Mouse (Mus musculus): ENCODE measurements around the gene E330034G19Rik. TPM values are rescaled to one million over a fixed set of nuclear protein-coding genes. Genes with fewer than 3 reads are reported as not detected.

E330034G19Rik gene
- total and polyA plus RNA-seq, 3 experiments, result 0.17 TPM; not detected in 2

DNA sequence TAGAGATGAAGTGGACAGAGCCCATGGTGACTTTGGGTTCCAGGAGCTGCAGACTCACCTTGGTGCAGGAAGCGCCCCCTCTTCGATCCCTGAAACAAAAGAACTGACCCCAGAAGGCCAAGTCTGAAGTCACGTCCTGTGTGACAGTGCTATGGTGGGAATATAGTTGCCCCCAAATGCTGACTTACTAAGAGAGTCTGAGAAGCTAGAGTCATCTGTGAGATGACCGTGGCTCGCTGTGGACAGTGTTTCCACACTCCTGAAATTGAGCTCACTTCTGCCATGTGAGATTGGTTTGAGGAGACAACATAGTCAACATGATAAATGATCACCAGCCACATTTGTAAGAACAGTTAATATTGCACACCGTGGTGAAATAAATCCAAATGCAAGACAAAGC, 30.6 kb upstream of the E330034G19Rik start:
- TF ChIP-seq RAD21 (IDR thresholded peaks at IDR 0.05; ENCODE audit: low read depth, low read length) (no peak), ZKSCAN1 (IDR thresholded peaks at IDR 0.05; ENCODE audit: borderline replicate concordance, low read depth, low read length) (no peak), ETS1 (conservative IDR thresholded peaks at IDR 0.05; ENCODE audit: low read depth, low read length) (no peak), CTCF (conservative IDR thresholded peaks at IDR 0.05 in 1 of 2, IDR thresholded peaks at IDR 0.05 in 1 of 2; ENCODE audit: low read depth in 2 of 2, low read length in 2 of 2) (no peak), MAZ (IDR thresholded peaks at IDR 0.05; ENCODE audit: low read depth, low read length) (no peak), CHD2 (IDR thresholded peaks at IDR 0.05; ENCODE audit: low read length) (no peak), MYC (IDR thresholded peaks at IDR 0.05; ENCODE audit: low read depth, low read length) (no peak), POLR2A (IDR thresholded peaks at IDR 0.05; ENCODE audit: low read depth, low read length) (no peak), CHD1 (IDR thresholded peaks at IDR 0.05; ENCODE audit: low read depth, low read length) (no peak), MAFK (IDR thresholded peaks at IDR 0.05; ENCODE audit: insufficient replicate concordance, low read length) (no peak), RCOR1 (conservative IDR thresholded peaks at IDR 0.05; ENCODE audit: low read depth, low read length) (no peak), ELF1 (IDR thresholded peaks at IDR 0.05; ENCODE audit: low read depth, low read length) (no peak), JUN (IDR thresholded peaks at IDR 0.05; ENCODE audit: insufficient read depth, low read depth, low read length) (no peak), ZNF384 (IDR thresholded peaks at IDR 0.05; ENCODE audit: low read depth, low read length) (no peak), ZMIZ1 (IDR thresholded peaks at IDR 0.05; ENCODE audit: low read depth, low read length) (no peak), MEF2A (IDR thresholded peaks at IDR 0.05; ENCODE audit: borderline replicate concordance, low read depth, low read length) (no peak), JUND (conservative IDR thresholded peaks at IDR 0.05; ENCODE audit: low read depth, low read length) (no peak)
- H3K27ac ChIP-seq (ENCODE audit: insufficient read depth, low read depth), result no peak overlapping the region
- no peaks in the 10 kb centered on the region for H3K36me3 ChIP-seq (replicated peaks in 1 of 2; ENCODE audit: control insufficient read depth in 1 of 2, insufficient read depth in 1 of 2, low read length in 1 of 2)
- H3K27me3 ChIP-seq (replicated peaks), result peaks cover 24% of the 10 kb centered on the region
- no peak overlapping the region for H3K9ac ChIP-seq (ENCODE audit: insufficient read depth, low read depth)
- H3K79me2 ChIP-seq (replicated peaks; ENCODE audit: control insufficient read depth, extremely low read depth, insufficient read depth, poor library complexity, severe bottlenecking), result no peaks in the 10 kb centered on the region
- no peak overlapping the region for H3K4me2 ChIP-seq (ENCODE audit: insufficient read depth, low read depth, poor library complexity, severe bottlenecking)
- no peaks in the 10 kb centered on the region for H3K9me3 ChIP-seq (replicated peaks; ENCODE audit: low read length)
- no peak overlapping the region for H3K4me3 ChIP-seq (replicated peaks in 1 of 3; ENCODE audit: low read depth in 2 of 3, low read length in 2 of 3, poor library complexity in 1 of 3)
- dilution Hi-C loops (cut with MboI; ENCODE audit: extremely low pct_ligation_motif_present, extremely low pct_unique_long_range_greater_than_20kb, low sequenced_read_pairs) (no loop called here), in situ Hi-C loops (cut with MboI; ENCODE audit: low pct_ligation_motif_present, low pct_unique_long_range_greater_than_20kb, low sequenced_read_pairs) (no loop called here)
- DNase-seq (ENCODE audit: extremely low read depth), result no peak
- H3K4me1 ChIP-seq (ENCODE audit: control insufficient read depth in 1 of 2, insufficient read depth in 2 of 2), result no peaks in the 10 kb centered on the region

DNA sequence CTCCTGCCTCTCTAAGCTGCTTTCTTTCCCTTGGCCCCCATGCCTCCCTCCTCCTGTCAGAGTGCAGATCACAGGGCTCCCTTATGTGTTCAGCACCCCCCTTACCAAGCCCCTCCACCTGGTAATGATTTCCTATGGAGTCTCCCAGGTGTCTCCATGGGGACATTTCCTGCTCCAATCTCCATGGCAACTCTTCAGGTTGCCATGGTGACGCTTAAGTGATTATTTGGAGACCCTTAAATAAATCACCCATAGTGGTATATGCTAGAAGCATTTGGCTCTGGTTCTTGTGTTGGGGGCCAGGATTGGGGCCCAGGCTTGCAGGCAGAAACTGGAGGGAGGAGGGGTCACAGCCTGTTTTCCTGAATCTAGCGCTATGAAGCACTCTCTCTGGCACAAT, 30.1 kb upstream of the E330034G19Rik start:
- peaks cover 20% of the 10 kb centered on the region for H3K27me3 ChIP-seq (replicated peaks)
- DNase-seq (ENCODE audit: extremely low read depth), result no peak
- H3K79me2 ChIP-seq (replicated peaks; ENCODE audit: control insufficient read depth, extremely low read depth, insufficient read depth, poor library complexity, severe bottlenecking), result no peaks in the 10 kb centered on the region
- H3K9ac ChIP-seq (ENCODE audit: insufficient read depth, low read depth), result no peak overlapping the region
- TF ChIP-seq MYC (IDR thresholded peaks at IDR 0.05; ENCODE audit: low read depth, low read length), result no peak
- no peak for TF ChIP-seq TBP (conservative IDR thresholded peaks at IDR 0.05; ENCODE audit: low read depth, low read length)
- no peak for TF ChIP-seq MXI1 (IDR thresholded peaks at IDR 0.05; ENCODE audit: low read depth, low read length)
- TF ChIP-seq PAX5 (IDR thresholded peaks at IDR 0.05; ENCODE audit: low read length), result no peak
- no peak for TF ChIP-seq EP300 (IDR thresholded peaks at IDR 0.05; ENCODE audit: low read length)
- TF ChIP-seq USF1 (IDR thresholded peaks at IDR 0.05; ENCODE audit: low read depth, low read length), result no peak
- TF ChIP-seq MAX (IDR thresholded peaks at IDR 0.05; ENCODE audit: low read length), result no peak
- no peak for TF ChIP-seq CHD2 (IDR thresholded peaks at IDR 0.05; ENCODE audit: low read length)
- no peak for TF ChIP-seq MEF2A (IDR thresholded peaks at IDR 0.05; ENCODE audit: borderline replicate concordance, low read depth, low read length)
- TF ChIP-seq TCF12 (IDR thresholded peaks at IDR 0.05; ENCODE audit: low read depth, low read length), result no peak
- H3K9me3 ChIP-seq (replicated peaks; ENCODE audit: low read length), result no peaks in the 10 kb centered on the region
- no peak overlapping the region for H3K4me3 ChIP-seq (replicated peaks in 1 of 3; ENCODE audit: low read depth in 2 of 3, low read length in 2 of 3, poor library complexity in 1 of 3)
- no peak overlapping the region for H3K4me2 ChIP-seq (ENCODE audit: insufficient read depth, low read depth, poor library complexity, severe bottlenecking)
- no peaks in the 10 kb centered on the region for H3K4me1 ChIP-seq (ENCODE audit: control insufficient read depth in 1 of 2, insufficient read depth in 2 of 2)
- no peak overlapping the region for H3K27ac ChIP-seq (ENCODE audit: insufficient read depth, low read depth)
- H3K36me3 ChIP-seq (replicated peaks in 1 of 2; ENCODE audit: control insufficient read depth in 1 of 2, insufficient read depth in 1 of 2, low read length in 1 of 2), result no peaks in the 10 kb centered on the region
- in situ Hi-C loops (cut with MboI; ENCODE audit: low pct_ligation_motif_present, low pct_unique_long_range_greater_than_20kb, low sequenced_read_pairs), result no loop called here
- dilution Hi-C loops (cut with MboI; ENCODE audit: extremely low pct_ligation_motif_present, extremely low pct_unique_long_range_greater_than_20kb, low sequenced_read_pairs), result no loop called here

All from CH12.LX (cell line).